Mouse (Mus musculus) midbrain, postnatal 0 days (tissue): ENCODE data around the gene Dido1. TPM values are rescaled to one million over a fixed set of nuclear protein-coding genes. Genes with fewer than 3 reads are reported as not detected.

Source experiments
- ATAC-seq: fragments of 200-750 bp; cut with Nextera tagmentation; 2 replicates; pipeline ENCODE4 v1.8.0; 2017; ENCODE audit warnings: moderate number of reproducible peaks, mild to moderate bottlenecking, moderate TSS enrichment, moderate library complexity; ENCODE audit not compliant: low FRiP score
- DNase-seq: peaks from one replicate; pipeline ENCODE4 v3.0.0-alpha.2; 2015; ENCODE audit warnings: low spot score
- H3K27ac ChIP-seq: fragments of 300-500 bp; sonication (generic); 2 replicates; pipeline ENCODE4 v1.5.1; 2014; ENCODE audit warnings: low read depth, mild to moderate bottlenecking, low read length, mixed read lengths
- H3K27me3 ChIP-seq: fragments of 300-500 bp; sonication (generic); 2 replicates; pipeline ENCODE4 v1.6.1; 2014; ENCODE audit warnings: low read length, control low read depth, mixed read lengths; ENCODE audit not compliant: insufficient read depth
- H3K36me3 ChIP-seq: fragments of 300-500 bp; sonication (generic); 2 replicates; pipeline ENCODE4 v1.6.1; 2014; ENCODE audit warnings: low read length, control low read depth, mixed read lengths; ENCODE audit not compliant: insufficient read depth
- H3K4me1 ChIP-seq: fragments of 300-500 bp; sonication (generic); 2 replicates; pipeline ENCODE4 v1.6.1; 2014; ENCODE audit warnings: mild to moderate bottlenecking, control low read depth, antibody characterized with exemption, low read length, mixed read lengths; ENCODE audit not compliant: insufficient read depth
- H3K4me2 ChIP-seq: fragments of 300-500 bp; sonication (generic); 2 replicates; pipeline ENCODE4 v1.6.1; 2014; ENCODE audit warnings: low read depth, mild to moderate bottlenecking, low read length, mixed read lengths; ENCODE audit not compliant: poor library complexity, severe bottlenecking
- H3K4me3 ChIP-seq: fragments of 300-500 bp; sonication (generic); 2 replicates; pipeline ENCODE4 v1.5.1; 2014; ENCODE audit warnings: low read depth, mild to moderate bottlenecking, low read length, moderate library complexity
- H3K9ac ChIP-seq: fragments of 300-500 bp; sonication (generic); replicated peaks from 2 replicates; pipeline ENCODE4 v1.6.1; 2014; ENCODE audit warnings: mild to moderate bottlenecking, low read length, moderate library complexity, mixed read lengths; ENCODE audit not compliant: poor library complexity, severe bottlenecking
- H3K9me3 ChIP-seq: fragments of 300-500 bp; sonication (generic); 2 replicates; pipeline ENCODE4 v1.6.1; 2016; ENCODE audit warnings: low read length, control low read depth
- CTCF ChIP-seq: IDR thresholded peaks from 2 replicates; pipeline ENCODE4 v1.5.1; 2016; ENCODE audit warnings: antibody characterized with exemption, mild to moderate bottlenecking
- WGBS: fragments of 180-500 bp; shearing (Covaris S2); extraction: QIAGEN DNeasy Blood & Tissue Kit; methylation state at CpG from one replicate; pipeline ENCODE4 v1.1.7; 2014; 5-methylcytosine and 5-hydroxymethylcytosine counted together
- polyA plus RNA-seq: library from polyadenylated mRNA; unstranded; fragments of >200 nt; fragmentation: Nextera tagmentation; extraction: Ambion mirVana; gene quantifications from 2 replicates; pipeline ENCODE4 v1.2.1, GENCODE M21; 2015
- total RNA-seq: library from RNA; depleted of rRNA; stranded (reverse); fragments of >200 nt; gene quantifications from 2 replicates; pipeline ENCODE4 v1.2.3, GENCODE M21; 2014

Dido1 gene
- total and polyA plus RNA-seq, 2 experiments from 2014 or later = 22.2 to 36.7 TPM

DNA sequence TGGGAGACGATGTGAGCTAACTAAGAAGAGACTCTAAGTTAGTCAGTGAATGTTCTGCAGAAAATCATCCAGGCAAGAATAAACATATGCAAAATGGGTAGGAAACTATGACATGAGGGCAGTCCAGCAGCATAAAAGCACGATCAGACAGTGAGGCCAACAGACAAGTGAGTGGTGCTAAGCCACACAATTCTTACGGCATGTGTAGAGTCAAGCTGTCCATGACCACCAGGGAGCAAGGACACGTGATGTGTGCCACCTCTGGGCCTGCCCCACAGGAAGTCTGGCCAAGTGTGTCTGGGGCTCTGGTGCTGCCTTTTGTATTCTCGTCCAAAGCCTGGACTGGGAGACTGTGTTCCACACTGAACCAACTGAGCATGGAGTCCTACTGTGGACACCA, 20.0 kb downstream of the Dido1 start:
- WGBS = 80% methylated on average over 5 of the region's 5 CpGs
- Histone ChIP-seq H3K4me1 (no peaks in the 10 kb centered on the region; the same call in 1 of the 2 replicates), H3K9ac (no peak overlapping the region), H3K9me3 (no peaks in the 10 kb centered on the region), H3K27ac (no peak overlapping the region), H3K4me2 (no peak overlapping the region), H3K4me3 (no peak overlapping the region), H3K27me3 (no peaks in the 10 kb centered on the region), H3K36me3 (peaks cover 58% of the 10 kb centered on the region)
- ATAC-seq (no peak), DNase-seq (no peak)
- TF ChIP-seq CTCF = no peak

DNA sequence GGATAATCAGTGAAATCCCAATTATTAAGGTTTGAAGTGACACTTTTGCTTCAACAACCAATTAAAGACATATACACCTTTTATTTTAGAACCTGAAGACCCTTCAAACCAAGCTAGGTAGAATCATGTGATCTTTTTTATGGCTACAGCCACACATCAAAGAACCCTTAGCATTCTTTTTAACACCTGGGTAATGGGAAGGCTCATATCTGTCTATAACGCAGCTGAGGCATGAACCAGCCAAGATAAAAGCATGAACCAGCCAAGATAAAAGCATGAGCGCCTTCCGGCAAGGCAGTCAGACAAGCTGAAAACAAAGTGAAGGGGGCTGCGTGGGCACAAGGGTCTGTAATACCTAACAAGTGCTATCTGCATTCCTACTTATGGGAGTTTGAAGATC, 25.8 kb downstream of the Dido1 start:
- DNase-seq (no peak), ATAC-seq (no peak)
- Histone ChIP-seq H3K9me3 (no peaks in the 10 kb centered on the region), H3K4me1 (no peaks in the 10 kb centered on the region), H3K27ac (no peak overlapping the region), H3K9ac (no peak overlapping the region), H3K4me3 (no peak overlapping the region), H3K27me3 (no peaks in the 10 kb centered on the region), H3K36me3 (peaks cover 77% of the 10 kb centered on the region), H3K4me2 (no peak overlapping the region)
- WGBS = 88% methylated on average over 4 of the region's 4 CpGs
- no peak for TF ChIP-seq CTCF

DNA sequence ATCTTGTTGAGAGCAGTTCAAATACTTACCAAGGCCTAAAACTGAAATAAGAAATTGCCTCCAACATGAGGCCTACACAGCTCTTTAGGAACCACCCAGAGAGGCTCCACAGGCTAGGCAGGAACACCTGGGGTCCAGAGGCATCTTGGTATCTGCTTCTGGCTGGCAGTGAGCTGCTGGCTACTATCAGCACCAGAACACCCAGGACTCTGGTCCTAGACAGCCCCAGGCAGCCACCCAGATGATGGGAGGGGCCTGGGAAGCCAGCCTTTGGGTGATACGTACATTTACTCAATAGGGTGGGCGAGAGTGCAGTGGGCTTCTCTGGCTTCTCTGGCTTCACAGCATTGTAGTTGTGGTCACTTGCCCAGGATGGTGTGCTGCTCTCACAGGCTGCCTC, 26.3 kb downstream of the Dido1 start:
- ATAC-seq = no peak
- 90% methylated on average over 2 of the region's 2 CpGs for WGBS

DNA sequence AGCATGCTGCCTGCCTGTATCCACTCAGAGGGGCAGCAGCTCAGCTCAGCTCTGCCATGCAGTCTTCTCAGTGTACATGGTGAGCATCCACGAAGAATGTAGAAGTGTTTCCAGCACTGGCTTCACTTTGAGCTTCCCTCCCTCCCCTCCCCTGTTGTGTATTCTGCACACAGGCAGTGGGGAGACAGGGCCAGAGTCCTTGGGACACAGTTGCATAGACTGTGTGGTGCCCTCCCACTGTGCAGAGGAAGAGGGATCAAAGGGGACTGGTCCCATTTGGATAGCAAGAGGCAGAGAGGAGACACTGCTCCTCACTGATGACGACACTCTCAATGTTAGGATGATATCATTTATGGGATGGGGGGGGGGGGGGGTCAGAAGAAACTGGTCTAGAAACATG, 28.6 kb downstream of the Dido1 start:
- TF ChIP-seq CTCF = no peak
- ATAC-seq = peak; percentile 32; the same call in 1 of the 2 replicates
- Histone ChIP-seq H3K36me3 (peaks cover 50% of the 10 kb centered on the region), H3K9ac (no peak overlapping the region), H3K4me1 (no peaks in the 10 kb centered on the region), H3K4me3 (no peak overlapping the region), H3K4me2 (no peak overlapping the region), H3K9me3 (no peaks in the 10 kb centered on the region), H3K27me3 (no peaks in the 10 kb centered on the region), H3K27ac (no peak overlapping the region)
- DNase-seq = no peak
- 58% methylated on average over 2 of the region's 2 CpGs for WGBS

More for the DNA sequence above, 26.3 kb downstream of the Dido1 start:
- no peak for TF ChIP-seq CTCF
- no peak for DNase-seq
- H3K9me3 ChIP-seq = no peaks in the 10 kb centered on the region
- H3K4me3 ChIP-seq = no peak overlapping the region
- H3K27ac ChIP-seq = no peak overlapping the region
- H3K9ac ChIP-seq = no peak overlapping the region
- H3K36me3 ChIP-seq = peaks cover 72% of the 10 kb centered on the region
- no peaks in the 10 kb centered on the region for H3K27me3 ChIP-seq
- no peak overlapping the region for H3K4me2 ChIP-seq
- H3K4me1 ChIP-seq = no peaks in the 10 kb centered on the region

DNA sequence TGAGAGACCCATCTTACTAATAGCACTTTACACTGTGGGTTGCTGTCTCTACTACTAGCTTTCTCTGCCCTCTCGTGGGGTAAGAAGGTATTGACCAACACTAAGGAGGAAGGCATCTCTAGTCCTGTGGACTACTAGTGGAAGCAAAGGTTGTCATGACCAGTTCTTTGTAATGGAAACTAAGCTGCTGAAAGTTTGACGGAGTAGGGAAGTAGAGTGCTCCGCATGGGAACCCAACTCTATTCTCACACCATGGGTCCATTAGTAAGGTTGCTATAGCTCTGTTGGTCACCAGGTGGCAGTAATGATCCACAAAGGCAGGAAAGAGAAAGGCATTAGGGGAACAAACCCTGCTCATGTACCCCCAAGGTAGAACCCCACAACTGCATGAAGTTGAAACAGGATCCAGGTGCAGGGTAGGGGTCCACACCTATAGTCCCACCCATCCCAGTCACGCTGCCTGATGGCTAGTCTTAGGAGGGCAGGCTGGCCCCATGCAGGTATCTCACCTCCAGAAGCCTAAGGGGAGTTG, 31.1 kb downstream of the Dido1 start:
- DNase-seq (peak; percentile 58), ATAC-seq (peak; percentile 70)
- Histone ChIP-seq H3K9me3 (no peaks in the 10 kb centered on the region), H3K4me1 (no peaks in the 10 kb centered on the region), H3K9ac (no peak overlapping the region), H3K4me3 (no peak overlapping the region), H3K36me3 (peaks cover 34% of the 10 kb centered on the region), H3K27ac (no peak overlapping the region), H3K4me2 (no peak overlapping the region), H3K27me3 (no peaks in the 10 kb centered on the region)
- whole genome bisulfite sequencing = 22% methylated on average over 4 of the region's 4 CpGs
- peak; percentile 85 for TF ChIP-seq CTCF

DNA sequence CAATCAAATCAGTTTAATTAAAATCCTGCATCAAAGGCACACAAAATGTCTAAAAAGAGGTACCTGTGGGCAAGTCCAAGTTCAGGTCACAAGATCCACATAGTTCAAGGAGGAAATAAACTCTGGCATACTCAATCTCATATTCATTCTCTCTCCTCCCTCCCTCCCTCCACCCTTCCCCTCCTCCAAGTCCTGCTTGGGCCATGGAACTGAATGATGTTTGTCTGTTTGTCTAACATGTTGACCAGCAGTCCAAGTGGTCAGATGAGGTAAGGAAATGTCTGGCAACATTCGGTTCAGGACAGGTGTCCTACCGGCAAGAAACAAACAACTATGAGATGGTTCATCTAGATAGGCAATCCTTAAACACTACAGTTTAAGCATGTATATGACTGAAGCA, 33.1 kb downstream of the Dido1 start:
- ATAC-seq (no peak), DNase-seq (no peak)
- Histone ChIP-seq H3K36me3 (peaks cover 32% of the 10 kb centered on the region), H3K27me3 (no peaks in the 10 kb centered on the region), H3K9me3 (no peaks in the 10 kb centered on the region), H3K4me3 (no peak overlapping the region), H3K4me2 (no peak overlapping the region), H3K27ac (no peak overlapping the region), H3K9ac (no peak overlapping the region), H3K4me1 (no peaks in the 10 kb centered on the region)
- no peak for TF ChIP-seq CTCF
- 94% methylated on average over 2 of the region's 2 CpGs for WGBS
